Mouse (Mus musculus) liver, embryonic 14.5 days (tissue): ENCODE measurements around the gene Casc3.

Source experiments
- CTCF ChIP-seq: IDR thresholded peaks from 2 replicates; pipeline ENCODE4 v1.5.1; 2016; ENCODE audit warnings: antibody characterized with exemption, low read depth, control low read depth
- EP300 ChIP-seq: IDR thresholded peaks from 2 replicates; pipeline ENCODE4 v1.6.1; 2016; ENCODE audit warnings: antibody characterized with exemption, low read depth

- TF ChIP-seq EP300 (no peak), CTCF (no peak)
Observed at GRCm38 (mm10) chr11:98766816-98767215, 37.9 kb upstream of the Casc3 start.
